Mouse (Mus musculus): ENCODE data around the gene Barx2.
"Not testable (repeated sequence)": the region's sequence is repeated elsewhere in the genome, so short reads cannot be mapped to it uniquely, and the experiment has no call there.

The Barx2 gene

DNA sequence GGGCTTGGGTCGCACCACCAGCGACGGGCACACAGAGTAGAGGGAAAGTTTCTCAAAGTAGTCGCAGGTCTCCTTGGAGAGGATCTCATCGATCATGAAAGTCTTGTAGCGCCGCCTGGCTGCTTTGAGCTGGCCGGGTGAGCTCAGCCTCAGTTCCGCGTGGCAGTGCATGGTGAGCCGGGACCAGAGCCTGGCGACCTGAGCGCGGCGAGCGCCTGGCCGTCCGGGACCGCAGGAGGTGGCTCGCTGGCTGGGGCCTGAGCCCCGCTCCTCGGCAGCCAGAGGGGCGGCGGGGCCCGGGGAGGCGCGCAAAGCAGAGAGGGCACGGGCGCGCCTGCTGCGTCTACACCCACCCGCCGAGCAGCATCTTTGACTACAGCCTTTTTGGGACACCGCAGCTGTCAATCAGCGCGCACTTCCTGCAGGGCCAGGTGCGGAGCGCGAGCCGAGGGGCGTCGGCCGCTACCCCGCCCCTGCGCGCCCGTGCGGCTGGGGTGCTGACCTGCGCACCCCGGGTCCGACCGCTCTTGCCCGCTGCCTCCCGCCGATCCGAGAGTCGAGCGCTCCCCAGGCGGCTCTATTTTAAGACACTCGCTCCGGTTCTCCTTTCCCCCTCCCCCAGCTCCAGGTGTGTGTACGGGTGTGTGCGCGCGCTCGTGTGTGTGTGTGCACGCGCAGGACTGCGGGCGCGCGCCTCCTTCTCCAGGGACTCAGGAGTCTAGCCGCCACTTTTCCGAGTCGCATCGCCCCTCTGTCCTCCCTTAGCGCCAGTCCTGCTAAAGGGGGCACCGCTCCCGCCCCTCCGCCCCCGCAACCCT lies at the start of gene Barx2:
TSS of gene Barx2 (minus strand) at position 542 of the 818 bp plus-strand sequence.
- DNase-seq (ENCODE audit: low read depth in 1 of 2, low spot score in 2 of 2): no peak

DNA sequence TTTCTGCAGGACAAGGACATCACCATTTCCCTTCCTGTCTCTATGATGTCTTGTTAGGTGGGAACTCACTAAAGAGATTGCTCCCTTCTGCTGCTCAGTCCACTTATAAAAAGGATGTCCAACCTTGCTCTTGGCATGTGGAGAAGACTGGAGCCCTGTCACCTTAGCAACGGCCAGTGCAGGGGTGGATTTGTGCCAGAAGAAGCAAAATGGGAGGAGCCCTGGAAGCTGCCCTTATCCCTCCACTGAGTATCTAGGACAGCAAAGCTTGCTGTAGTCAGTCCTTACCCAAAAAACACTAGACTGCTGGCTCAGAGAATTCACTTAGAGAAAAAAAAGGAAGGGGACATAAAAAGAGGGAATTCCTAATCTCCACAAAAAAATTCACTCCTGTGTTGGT lies 49.0 kb upstream of the Barx2 start:
- DNase-seq (ENCODE audit: low read depth in 1 of 2, low spot score in 2 of 2): no peak

DNA sequence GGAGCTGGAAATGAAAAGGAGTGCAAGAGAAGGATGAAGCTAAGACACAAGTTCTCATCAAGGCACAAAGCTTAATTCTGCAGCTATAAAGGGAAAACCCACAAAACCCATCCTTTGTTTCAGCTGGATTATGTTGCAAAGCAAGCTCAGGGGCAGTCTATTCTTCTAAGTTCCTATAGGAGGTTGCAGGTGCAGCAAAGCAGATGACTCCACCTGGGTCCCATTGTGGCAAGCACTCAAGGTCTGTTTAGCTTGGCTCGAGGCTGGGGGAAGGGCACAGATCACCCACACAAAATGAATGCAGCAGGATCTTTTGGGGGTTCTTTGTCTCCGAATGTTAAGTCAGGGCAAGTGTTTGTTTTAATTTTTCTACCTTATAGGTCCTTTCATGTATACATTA lies 47.2 kb upstream of the Barx2 start:
- DNase-seq (ENCODE audit: low read depth in 1 of 2, low spot score in 2 of 2): no peak

DNA sequence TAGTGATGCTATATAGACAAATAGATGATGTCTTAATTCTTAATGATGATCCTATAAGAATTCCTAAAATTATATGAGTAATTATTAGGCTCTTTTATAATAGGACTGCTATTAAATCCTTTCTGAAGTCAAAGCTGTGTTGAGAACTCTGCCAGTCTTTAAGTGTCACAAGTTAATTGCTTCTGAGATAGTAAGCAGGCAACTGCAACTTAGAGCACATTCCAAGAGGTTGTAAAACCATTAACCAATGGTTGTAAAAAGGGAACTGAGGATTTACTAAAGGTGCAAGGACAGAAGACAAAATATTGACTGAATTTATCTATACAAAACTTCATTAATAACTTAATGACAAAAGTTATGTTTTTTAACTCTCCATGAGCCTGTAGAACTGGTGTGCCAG lies 44.9 kb upstream of the Barx2 start:
- no peak for DNase-seq (ENCODE audit: low read depth in 1 of 2, low spot score in 2 of 2)

DNA sequence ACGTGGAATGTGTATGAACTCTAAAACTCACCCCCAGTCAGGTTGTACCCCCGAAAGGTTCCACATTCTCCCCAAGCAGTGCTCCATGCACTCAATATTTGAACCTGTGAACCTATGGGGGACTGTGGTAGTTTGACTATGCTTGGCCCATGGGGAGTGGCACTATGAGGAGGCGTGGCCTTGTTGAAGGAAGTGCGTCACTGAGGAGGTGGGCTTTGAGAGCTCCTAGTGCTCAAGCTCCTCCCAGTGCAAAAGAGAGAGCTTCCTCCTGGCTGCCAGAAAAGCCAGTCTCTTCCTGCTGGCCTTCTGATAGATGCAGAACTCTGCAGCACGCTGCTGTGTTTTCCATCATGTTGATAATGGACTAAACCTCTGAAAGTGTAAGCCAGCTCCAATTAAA lies 37.2 kb upstream of the Barx2 start:
- no peak for DNase-seq (ENCODE audit: low read depth in 1 of 2, low spot score in 2 of 2)

DNA sequence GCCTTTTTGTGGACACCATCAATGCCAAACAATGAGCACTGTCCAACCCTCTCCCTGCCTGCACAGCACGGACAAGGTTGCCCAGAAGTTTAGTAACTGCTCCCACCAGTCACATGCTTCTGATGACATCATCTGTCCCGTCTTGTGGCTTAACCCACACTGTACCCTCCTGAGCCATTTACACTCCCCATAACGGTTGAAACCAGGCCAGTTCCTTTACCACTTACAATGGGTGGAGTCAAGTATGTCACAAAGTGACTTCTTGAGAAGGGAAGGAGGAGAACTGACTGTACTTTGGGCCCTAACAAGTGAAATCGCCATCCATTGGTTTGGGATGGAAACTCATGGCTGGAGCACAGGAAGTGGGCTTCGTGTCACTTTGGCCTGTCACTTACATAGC lies 35.8 kb upstream of the Barx2 start:
- DNase-seq (ENCODE audit: low read depth in 1 of 2, low spot score in 2 of 2): no peak

DNA sequence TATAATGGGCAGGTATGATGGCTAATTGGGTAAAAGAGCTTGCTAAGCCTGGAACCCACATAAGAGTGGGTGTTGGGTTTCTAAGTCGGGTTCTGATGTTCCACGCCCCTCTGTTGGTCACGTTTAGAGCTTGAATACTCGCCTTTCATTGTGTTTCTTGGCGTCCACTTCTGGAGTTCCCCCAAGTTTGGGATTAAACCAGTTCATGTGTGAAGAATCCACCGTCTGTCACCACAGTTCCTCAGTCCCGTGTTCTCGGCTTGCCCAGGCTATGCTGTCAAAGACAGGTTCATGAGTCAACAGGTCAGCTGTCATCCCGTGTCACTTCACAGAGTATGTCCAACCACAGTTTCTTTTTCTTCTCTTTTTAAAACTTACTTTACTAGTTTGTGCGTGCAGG lies 33.8 kb upstream of the Barx2 start:
- DNase-seq (ENCODE audit: low read depth in 1 of 2, low spot score in 2 of 2): no peak

DNA sequence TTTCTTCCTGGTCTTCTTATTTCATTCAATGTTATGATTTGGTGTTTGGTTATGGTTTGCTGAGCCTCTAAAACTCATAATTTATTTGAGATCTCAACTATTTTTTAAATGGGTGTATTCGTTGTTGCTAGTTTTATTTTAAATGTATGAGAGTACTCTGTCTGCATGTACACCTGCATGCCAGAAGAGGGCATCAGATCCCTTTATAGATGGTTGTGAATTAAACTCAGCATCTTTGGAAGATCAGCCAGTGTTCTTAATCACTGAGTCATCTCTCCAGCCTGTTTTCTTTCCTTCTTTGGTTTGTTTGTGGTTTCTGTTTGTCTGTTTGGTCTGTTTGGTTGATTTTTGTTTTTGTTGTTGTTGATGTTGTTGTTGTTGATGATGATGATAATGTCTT lies 29.1 kb upstream of the Barx2 start:
- DNase-seq (ENCODE audit: low read depth in 1 of 2, low spot score in 2 of 2): no peak

DNA sequence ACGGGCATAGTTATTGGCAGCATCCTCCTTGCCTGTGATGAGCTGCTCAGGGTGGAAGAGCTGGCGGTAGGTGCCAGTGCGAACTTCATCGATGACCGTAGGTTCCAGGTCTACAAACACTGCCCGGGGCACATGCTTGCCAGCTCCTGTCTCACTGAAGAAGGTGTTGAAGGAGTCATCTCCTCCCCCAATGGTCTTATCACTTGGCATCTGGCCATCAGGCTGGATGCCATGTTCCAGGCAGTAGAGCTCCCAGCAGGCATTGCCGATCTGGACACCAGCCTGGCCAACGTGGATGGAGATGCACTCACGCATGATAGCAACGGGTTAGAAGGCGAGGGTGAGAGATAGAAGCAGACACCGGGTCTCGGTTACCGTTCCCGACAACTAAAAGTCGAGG lies 23.2 kb upstream of the Barx2 start:
- DNase-seq (ENCODE audit: low read depth in 1 of 2, low spot score in 2 of 2): not testable (repeated sequence)

DNA sequence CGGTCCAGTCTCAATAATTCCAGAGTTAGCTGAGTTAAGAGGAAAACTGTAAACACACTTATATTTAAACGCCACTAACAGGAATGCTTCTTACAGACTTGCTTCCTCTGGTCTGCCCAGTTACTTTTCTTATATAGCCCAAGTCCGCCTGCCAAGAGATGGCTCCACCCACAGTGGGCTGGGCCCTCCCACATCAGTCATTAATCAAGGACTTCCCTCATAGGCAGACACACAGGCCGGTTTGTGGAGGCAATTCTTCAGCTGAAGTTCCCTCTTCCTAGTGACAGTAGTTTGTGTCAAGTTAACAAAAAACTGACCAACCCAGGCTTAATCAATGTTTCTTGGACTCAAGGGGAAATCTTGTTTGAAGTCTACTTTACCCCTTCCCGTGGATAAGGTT lies 18.4 kb upstream of the Barx2 start:
- no peak for DNase-seq (ENCODE audit: low read depth in 1 of 2, low spot score in 2 of 2)

DNA sequence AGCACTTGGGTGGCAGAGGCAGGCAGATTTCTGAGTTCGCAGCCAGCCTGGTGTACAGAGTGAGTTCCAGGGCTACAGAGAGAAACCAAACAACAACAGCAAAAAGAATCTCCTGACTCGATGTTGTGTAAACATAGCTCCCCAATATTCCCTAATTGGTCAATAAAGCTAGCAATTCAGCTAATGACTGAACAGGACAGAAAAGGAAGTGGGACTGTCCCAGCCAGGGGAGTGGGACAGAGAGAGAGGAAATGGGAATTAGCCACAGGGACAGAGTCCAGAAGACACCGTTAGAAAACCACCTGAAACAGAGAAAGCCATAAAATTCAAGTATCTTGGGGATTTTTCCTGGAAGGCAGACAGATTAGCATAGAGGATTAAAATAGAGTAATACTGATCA lies 18.0 kb upstream of the Barx2 start:
- DNase-seq (ENCODE audit: low read depth in 1 of 2, low spot score in 2 of 2): no peak

DNA sequence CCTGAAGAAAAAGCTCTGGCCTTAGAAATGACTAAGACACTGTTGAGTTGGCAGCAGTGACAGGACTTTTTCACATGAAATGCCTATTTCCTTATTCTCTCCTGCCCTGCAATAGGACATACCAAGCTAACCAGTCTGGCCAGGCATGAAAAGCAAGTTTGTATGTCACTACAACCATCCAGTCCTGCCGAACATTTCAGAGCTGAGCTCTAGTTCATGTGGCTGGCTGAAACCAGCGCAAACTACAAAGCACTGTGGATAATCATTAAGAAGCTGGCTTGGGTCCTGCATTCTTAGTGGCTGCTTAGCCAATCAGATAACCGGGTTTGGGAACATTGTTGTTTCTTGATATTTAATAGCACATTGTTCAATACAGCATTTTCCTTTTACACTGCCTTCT lies 13.5 kb upstream of the Barx2 start:
- DNase-seq (ENCODE audit: low read depth in 1 of 2, low spot score in 2 of 2): no peak

DNA sequence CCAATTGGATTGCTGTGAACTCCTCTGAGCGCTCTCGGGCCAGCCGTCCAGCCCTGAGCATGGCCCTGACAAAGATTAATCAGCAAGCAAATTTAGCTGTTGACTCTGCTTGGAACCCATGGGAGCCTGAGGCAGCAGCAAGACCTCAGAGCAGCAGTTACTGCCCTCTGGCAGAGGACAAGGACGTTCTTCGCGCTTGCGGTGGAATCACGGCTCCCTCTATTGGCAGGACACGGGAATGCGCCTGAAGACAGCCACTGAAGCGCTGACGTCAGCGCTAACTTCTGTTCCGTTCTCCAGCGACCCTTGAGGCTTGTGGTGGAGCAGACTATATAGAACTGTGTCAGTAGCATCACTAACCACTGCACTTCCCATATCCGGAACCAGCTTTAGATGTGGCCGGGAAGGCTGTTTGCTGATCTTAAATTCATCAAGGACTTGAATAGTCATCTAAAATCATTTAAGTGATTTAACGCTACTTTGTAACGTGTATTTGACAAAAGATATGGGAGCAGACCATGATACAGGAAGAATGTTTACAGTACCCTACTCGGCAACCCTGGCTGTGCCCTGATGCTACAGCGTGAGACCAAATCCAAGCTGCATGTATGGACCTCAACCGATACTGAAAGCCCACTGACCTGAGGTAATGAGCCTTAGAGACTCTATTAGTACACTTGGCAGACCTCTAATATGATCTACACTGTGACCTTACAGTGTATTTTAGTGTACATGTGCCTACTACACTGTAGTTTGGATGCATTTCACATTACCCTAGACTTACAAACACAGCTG lies 12.8 kb upstream of the Barx2 start:
- DNase-seq (ENCODE audit: low read depth in 1 of 2, low spot score in 2 of 2): peak in 1 of 2 experiments; percentile 37

DNA sequence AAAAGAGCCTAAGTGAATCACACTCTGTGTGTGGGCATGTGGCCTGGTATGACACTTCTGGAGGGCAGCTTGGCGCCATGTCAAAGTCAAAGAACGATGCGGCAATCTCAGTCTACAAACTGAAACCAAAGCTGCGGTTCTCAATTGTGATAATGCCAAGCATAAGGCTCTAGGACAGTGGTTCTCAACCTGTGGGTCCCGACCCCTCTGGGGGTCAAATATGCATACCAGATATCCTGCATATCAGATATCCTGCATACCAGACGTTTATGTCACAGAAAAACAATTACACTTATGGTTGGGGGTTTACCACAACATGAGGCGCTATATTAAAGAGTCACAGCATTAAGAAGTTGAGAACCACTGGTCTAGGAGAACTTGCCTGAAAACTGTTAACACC lies 10.3 kb upstream of the Barx2 start:
- DNase-seq (ENCODE audit: low read depth in 1 of 2, low spot score in 2 of 2): no peak

DNA sequence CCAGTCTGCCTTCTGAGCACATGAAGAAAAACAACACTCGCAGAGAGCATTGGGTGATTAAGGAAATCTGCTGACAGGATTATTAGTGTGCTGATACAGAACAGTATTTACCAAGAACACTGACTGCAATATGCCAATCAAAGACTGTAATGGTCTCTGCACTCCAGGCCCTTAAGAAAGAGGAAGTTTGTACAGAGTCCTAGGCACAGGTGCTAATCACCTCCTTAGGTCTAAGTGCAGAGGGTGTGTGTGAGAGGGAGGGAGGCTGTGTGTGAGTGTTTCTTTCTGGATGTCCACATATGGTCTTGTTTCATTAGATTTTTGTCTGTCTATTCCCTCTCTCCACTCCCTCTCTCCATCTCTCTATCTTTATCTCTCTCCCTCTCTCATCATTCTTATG lies 6.5 kb upstream of the Barx2 start:
- no peak for DNase-seq (ENCODE audit: low read depth in 1 of 2, low spot score in 2 of 2)

DNA sequence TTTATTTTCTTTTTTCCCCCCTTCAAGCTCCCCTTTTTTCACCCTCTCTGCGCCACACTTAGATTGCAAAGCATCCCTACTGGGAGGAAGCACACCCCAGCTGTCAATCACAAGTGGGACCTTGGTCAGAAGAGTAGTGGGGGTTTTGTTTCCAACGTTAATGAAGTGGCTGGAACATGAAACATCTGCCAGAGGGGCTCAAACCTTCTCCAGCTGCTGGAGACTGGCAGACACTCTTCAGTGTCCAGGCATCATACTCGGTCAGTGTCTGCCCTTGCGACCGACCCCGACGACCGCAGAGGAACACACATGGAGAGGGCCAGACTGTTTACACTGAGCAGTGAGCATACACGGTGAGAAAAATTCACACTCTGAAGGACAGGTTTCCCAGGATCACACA lies 3.2 kb upstream of the Barx2 start:
- no peak for DNase-seq (ENCODE audit: low read depth in 1 of 2, low spot score in 2 of 2)

DNA sequence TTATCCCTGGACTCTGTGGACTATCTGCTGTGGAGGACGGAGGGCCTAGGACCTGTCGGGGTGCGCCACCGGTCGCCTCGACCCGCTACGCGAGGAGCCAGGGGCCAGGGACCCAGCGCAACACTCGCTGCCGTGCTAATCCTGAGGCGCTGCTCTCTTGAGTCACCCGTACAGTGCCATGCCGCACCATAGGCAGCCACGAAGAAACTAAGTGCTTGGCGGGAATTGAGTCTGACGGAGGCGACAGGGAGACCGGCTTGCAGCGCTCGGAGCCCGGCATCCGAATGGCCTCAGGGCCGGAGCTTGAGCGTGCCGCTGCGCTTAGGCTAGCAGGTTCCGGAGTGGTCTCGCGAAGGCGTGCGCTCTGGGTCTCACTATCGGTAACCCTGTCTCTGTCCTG lies 1.6 kb upstream of the Barx2 start:
- DNase-seq (ENCODE audit: low read depth in 1 of 2, low spot score in 2 of 2): no peak

DNA sequence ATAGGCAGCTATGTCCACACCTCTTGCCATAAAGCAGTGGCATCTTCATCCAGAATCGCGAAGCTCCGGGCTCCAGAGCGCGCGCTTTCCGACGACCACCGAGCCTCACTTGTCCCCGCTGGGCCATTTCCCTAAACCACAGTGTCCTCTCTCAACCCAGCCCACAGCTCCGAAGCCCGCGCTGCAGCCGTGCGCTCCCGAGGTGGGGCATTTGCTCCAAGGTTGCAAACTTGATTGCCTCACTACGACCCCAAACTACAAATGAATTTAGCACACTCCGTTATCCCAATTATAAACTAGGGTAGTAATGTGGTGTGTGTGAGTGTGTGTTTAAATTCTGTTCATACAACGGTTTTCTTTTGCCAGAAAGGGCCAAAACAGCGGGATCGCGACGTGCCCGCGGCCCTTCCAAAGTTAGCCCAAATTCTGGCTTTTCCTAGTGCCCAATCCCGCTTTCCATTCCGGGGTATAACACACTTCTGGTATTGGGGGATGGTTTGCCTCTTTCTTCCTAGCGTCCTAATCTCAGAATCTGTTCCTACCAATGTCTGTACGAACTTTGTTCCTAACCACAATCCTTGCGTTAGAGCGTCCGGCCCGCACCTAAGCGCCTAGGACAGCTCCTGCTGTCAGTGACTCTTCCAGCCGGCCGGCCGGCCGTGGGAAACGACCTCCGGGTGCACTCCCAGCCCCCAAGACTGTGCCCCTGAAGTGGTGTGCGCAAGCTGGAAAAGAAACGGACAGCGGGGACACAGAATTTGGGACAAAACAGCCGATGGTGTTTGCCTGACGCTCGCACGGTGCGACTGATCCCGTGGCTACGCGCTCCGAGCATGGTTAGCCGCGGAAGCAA lies 703 bp upstream of the Barx2 start:
- no peak for DNase-seq (ENCODE audit: low read depth in 1 of 2, low spot score in 2 of 2)

DNA sequence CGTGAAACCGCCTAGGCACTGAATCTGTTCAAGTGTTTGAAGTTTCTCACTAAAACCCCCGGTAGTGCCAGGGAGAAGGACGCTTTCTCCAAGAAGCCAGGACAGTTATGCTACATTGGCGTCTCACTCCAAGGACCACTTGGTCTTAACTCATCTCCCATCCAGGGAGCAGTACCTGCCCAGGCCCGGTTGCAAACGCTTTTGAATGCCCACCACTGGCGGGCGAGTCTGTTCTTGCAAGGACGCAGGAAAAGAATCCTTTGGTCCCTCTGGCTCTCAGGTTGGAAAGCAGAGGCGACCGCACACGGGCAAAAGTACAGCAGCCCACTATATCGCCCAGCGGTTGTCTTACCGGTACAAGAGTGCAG lies 725 bp downstream of the Barx2 start:
- DNase-seq (ENCODE audit: low read depth in 1 of 2, low spot score in 2 of 2): no peak

DNA sequence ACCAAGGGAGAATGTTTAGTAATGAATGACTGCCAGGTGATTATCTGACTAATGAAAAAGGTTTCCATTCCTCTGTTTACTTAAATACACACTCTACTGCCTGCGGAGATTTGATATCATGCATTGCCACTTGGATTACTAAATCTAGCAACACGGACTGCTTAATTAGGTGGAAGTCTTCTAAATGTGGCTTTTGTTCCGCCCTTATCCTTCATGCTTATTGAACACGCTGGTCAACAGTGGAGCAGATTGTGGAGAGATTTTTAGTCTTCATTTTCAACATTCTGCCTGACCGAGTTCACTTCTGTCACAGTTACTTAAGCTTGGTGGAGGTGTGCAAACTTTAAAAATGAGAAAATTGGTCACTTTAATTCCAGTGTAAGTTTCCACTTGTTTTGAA lies 3.0 kb downstream of the Barx2 start:
- no peak for DNase-seq (ENCODE audit: low read depth in 1 of 2, low spot score in 2 of 2)

DNA sequence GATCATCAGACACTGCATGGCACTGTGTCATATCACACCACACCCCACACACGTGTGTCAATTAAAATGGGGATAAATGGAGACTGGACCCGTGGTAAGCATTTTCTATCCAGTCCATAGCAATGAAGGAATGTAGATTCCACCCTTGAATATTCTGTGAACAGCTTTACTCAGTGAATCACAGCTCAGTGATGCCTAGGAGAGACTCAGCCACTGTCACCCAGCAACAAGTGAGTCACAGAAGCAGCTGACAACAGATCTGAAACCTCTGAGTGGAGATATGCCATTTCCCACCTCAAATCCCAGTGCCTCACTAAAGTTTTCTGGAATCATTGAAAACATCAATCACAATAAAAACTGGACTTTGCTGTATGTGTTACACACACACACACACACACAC lies 11.5 kb downstream of the Barx2 start:
- DNase-seq (ENCODE audit: low read depth in 1 of 2, low spot score in 2 of 2): no peak
